Mouse (Mus musculus) bone marrow macrophage, adult 2 months (primary cell): ENCODE results near the gene Thap8.

ENCODE experiments used
- CTCF ChIP-seq: IDR thresholded peaks from 2 replicates; pipeline ENCODE4 v1.5.1; 2012; ENCODE audit warnings: low read depth, mild to moderate bottlenecking, low read length, moderate library complexity
- POLR2A ChIP-seq: IDR thresholded peaks from 2 replicates; pipeline ENCODE4 v1.6.1; 2012; ENCODE audit warnings: mild to moderate bottlenecking, low read depth, low read length, borderline replicate concordance

DNA sequence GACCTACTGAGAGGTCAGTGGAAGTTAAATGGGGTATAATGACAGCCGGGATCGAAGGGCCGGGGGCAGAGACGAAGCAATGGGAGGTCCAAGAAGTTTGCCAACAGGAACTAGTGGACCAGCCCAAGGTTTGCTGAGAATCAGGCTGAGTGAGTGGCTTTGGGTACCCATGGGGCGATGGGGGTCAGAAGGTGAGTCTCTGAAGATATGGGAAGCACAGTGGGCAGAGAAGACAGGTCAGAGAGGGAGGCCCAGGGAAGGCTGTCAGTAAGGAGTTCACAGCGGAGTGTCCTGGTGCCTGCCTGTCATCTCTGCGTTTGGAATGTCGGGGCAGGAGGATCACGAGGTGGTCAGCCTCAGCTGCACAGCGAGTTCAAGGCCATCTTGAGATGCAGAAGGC lies 48.5 kb downstream of the Thap8 start:
- TF ChIP-seq POLR2A: no peak
- TF ChIP-seq CTCF: no peak
